Mouse (Mus musculus): Measurements from ENCODE around the gene Lrr1.

- 0 out of 2 replicates have a peak, but pooled peaks have one; percentile 1 for TF ChIP-seq CTCF (IDR thresholded peaks at IDR 0.05; ENCODE audit: low read depth)
- no peak for TF ChIP-seq EP300 (IDR thresholded peaks at IDR 0.05; ENCODE audit: low read depth)
Observed at GRCm38 (mm10) chr12:69213186-69213777, 44.7 kb downstream of the Lrr1 start.

Measured in liver, postnatal 0 days (tissue).